Mouse (Mus musculus): ENCODE results near the gene Nup85. TPM values are rescaled to one million over a fixed set of nuclear protein-coding genes. Genes with fewer than 3 reads are reported as not detected.

The Nup85 gene
- polyA plus RNA-seq, 1 experiment from 2014 or later = 192 TPM

DNA sequence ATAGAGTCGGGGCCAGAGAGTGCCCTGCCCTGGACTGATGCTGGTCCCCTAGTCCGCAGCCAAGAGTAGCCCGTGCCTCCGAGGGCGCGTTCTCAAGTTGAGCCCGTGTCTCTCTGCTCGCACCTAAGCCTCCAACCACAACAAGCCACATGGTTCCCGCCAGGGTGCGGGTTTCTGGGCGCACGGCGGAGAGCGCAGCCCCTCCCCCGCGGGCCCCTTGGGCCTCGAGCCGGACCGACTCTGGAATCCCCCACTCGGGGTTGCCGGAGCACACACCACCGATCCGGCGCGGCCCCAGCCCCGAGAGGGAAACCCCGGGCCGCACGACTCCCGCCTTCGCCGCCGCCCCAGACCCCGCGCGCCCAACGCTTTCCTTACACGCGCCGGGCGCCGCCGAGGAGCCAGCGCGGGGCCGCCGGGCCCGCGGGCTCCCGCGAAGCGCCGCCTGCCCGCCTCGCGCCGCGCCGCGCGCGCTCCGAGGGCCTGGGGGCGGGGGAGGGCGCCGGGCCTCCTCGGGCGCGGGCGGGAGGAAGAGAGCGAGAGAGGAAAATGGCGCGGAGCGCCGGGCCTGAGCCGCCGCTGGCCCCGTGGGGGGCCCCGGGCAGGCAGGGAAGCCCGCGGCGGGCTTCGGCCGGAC lies 28.7 kb upstream of the Nup85 start:
- peak overlapping the region; percentile 100 for H3K27ac ChIP-seq
- WGBS = 1% methylated on average over 74 of the region's 84 CpGs
- H3K27me3 ChIP-seq = no peaks in the 10 kb centered on the region
- H3K9me3 ChIP-seq = no peaks in the 10 kb centered on the region
- H3K36me3 ChIP-seq = peaks cover 28% of the 10 kb centered on the region
- peak overlapping the region; percentile 98 for H3K9ac ChIP-seq
- peaks cover 13% of the 10 kb centered on the region; the same call in 1 of the 2 replicates for H3K4me1 ChIP-seq
- peak; percentile 42 for ATAC-seq (ENCODE audit: insufficient number of reproducible peaks, insufficient read depth, low FRiP score, low TSS enrichment)
- peak overlapping the region; percentile 84 for H3K4me2 ChIP-seq (replicated peaks)
- peak overlapping the region; percentile 93 for H3K4me3 ChIP-seq

DNA sequence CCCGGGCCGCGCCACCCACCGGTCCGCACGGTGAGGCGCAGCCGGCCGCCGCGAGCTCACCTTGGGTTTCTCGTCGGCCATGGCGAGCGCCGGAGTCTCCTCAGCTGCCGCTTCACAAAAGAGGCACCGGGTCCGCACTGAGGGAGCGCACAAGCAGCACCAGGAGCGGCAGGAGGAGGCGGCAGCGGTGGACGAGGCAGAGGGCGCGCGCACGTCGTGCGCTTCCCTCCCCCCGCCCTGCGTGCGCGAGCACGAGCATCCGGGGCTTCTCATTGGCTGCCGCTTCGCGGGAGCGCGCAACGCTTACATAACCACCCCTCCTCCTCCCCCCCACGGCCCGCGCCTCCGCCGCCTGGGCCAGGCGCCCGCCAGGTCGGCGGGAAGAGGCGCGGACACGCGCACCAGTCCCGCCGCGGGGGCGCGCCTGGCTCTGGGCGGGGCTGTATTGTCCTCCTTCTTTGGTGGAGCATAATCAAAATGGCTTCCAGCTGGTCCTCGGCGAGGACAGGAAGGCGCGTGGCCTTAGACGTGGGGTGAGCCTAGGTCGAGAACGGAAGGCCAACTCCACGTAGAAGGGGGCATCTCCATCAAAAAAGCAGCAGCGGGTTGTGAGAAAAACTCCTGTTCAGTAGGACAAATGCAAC lies 28.1 kb upstream of the Nup85 start, which contains the start of gene Sumo2:
Gene Sumo2, minus strand, starts transcription at position 239 of the 644 bp plus-strand sequence.
- no peaks in the 10 kb centered on the region for H3K27me3 ChIP-seq
- peak within 1 kb of the TSS; percentile 100 for H3K27ac ChIP-seq
- WGBS = 1% methylated on average over 64 of the region's 70 CpGs
- peak; percentile 76 for ATAC-seq (ENCODE audit: insufficient number of reproducible peaks, insufficient read depth, low FRiP score, low TSS enrichment)
- peaks cover 26% of the 10 kb centered on the region for H3K36me3 ChIP-seq
- peak within 1 kb of the TSS; percentile 98 for H3K9ac ChIP-seq
- no peaks in the 10 kb centered on the region for H3K9me3 ChIP-seq
- peaks cover 13% of the 10 kb centered on the region; the same call in 1 of the 2 replicates for H3K4me1 ChIP-seq
- H3K4me2 ChIP-seq (replicated peaks) = peak within 1 kb of the TSS; percentile 84
- H3K4me3 ChIP-seq = peak within 1 kb of the TSS; percentile 93

DNA sequence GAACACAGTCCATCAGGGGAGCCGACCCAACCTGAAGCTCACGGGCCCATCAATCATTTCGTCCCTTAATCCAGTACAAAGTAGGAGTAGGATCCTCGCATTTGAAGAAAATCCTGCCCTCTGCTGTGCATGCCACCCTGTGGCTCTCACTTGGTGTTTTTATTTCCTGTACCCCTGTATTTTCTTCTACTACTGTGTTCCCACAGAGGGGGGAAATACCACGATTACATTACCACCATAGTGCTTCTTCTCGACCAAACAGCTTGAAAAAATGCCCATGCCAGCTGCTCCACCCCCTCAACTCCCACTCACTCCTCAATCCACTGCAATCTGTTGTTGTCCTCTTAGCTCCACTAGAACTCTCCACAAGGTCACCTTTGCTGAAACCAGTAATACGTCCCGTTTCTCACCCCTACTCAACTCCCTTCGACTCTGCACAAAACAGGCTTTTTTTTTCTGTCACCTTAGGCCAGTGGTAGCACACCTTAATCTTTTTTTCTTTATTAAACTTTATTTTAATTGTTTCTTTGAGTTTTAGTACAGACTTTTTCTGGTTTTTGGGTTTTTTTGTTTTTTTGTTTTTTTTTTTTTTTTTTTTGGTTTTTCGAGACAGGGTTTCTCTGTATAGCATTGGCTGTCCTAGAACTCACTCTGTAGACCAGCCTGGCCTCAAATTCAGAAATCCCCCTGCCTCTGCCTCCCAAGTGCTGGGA lies 27.2 kb upstream of the Nup85 start:
- Histone ChIP-seq H3K27me3 (no peaks in the 10 kb centered on the region), H3K27ac (peak overlapping the region; percentile 100), H3K9me3 (no peaks in the 10 kb centered on the region), H3K36me3 (peaks cover 17% of the 10 kb centered on the region), H3K4me3 (peak overlapping the region; percentile 93), H3K4me2 (replicated peaks) (peak overlapping the region; percentile 46), H3K9ac (peak overlapping the region; percentile 5; the same call in 1 of the 2 replicates), H3K4me1 (peaks cover 13% of the 10 kb centered on the region; the same call in 1 of the 2 replicates)
- 0 out of 2 replicates have a peak, but pooled peaks have one; percentile 10 for ATAC-seq (ENCODE audit: insufficient number of reproducible peaks, insufficient read depth, low FRiP score, low TSS enrichment)
- WGBS = 89% methylated on average over 10 of the region's 10 CpGs

DNA sequence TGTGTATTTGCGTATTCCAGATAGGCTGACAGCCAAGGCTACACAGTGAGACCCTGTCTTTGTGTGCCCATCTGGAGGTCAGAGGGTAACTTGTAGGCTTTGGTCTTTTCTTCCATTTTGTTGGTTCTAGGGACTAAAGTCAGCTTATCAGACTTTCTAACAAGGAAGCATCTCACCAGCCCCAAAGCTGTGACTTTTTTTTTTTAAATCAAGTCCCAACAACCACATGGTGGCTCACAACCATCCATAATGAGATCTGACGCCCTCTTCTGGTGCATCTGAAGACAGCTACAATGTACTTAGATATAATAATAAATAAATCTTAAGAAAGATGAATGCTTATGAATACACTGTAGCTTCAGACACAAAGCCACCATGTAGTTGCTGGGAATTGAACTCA lies 26.2 kb upstream of the Nup85 start:
- Histone ChIP-seq H3K9ac (no peak overlapping the region), H3K9me3 (no peaks in the 10 kb centered on the region), H3K27ac (no peak overlapping the region), H3K27me3 (no peaks in the 10 kb centered on the region), H3K4me2 (replicated peaks) (no peak overlapping the region), H3K4me3 (no peak overlapping the region), H3K36me3 (peaks cover 7% of the 10 kb centered on the region), H3K4me1 (peaks cover 13% of the 10 kb centered on the region; the same call in 1 of the 2 replicates)
- ATAC-seq (ENCODE audit: insufficient number of reproducible peaks, insufficient read depth, low FRiP score, low TSS enrichment) = no peak
- 62% methylated on average over 2 of the region's 2 CpGs for WGBS

DNA sequence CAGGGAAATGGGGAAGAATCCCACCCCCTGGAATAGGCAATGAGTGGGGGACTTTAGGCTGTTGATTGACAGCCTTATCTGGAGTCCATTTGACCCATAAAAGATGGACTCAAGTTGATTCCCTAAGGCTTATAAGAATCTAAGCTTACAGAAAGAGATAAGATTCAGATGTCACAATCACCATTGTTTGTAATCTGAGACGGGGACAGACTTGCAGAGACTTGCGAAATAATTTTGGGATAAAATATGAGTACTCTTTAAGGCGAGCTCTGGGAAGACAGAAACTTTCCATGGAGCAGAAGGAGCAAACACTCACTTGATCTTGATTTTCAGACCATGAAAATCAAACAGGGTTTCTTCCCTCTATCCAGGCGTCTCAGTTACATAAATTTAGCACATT lies 20.7 kb upstream of the Nup85 start:
- ATAC-seq (ENCODE audit: insufficient number of reproducible peaks, insufficient read depth, low FRiP score, low TSS enrichment) = no peak
- no peaks in the 10 kb centered on the region for H3K9me3 ChIP-seq
- no peak overlapping the region for H3K4me3 ChIP-seq
- H3K4me2 ChIP-seq (replicated peaks) = no peak overlapping the region
- no peak overlapping the region for H3K9ac ChIP-seq
- 0 out of 2 replicates have a peak, but pooled peaks cover 3% of the 10 kb centered on the region for H3K27me3 ChIP-seq
- no peaks in the 10 kb centered on the region for H3K36me3 ChIP-seq
- no peak overlapping the region for H3K27ac ChIP-seq
- no peaks in the 10 kb centered on the region for H3K4me1 ChIP-seq
- WGBS = 76% methylated on average over 4 of the region's 4 CpGs

DNA sequence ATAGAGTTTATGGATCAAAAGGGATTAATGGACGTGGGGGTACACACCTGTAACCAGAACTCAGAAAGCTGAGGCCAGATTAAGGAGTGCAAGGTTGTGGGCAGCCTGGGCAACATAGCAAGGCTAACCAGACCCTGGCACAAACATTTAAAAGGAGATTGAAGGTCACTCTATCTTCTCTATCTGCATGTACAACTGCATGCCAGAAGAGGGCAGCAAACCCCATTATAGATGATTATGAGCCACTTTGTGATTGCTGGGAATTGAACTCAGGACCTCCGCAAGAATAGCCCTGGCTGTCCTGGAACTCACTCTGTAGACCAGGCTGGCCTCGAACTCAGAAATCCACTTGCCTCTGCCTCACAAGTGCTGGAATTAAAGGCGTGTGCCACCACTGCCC lies 11.5 kb upstream of the Nup85 start:
- WGBS = 56% methylated on average over 4 of the region's 4 CpGs
- no peaks in the 10 kb centered on the region for H3K4me1 ChIP-seq
- H3K36me3 ChIP-seq = no peaks in the 10 kb centered on the region
- no peak overlapping the region for H3K4me3 ChIP-seq
- H3K9me3 ChIP-seq = no peaks in the 10 kb centered on the region
- no peak overlapping the region for H3K4me2 ChIP-seq (replicated peaks)
- H3K9ac ChIP-seq = no peak overlapping the region
- H3K27ac ChIP-seq = no peak overlapping the region
- no peaks in the 10 kb centered on the region for H3K27me3 ChIP-seq
- no peak for ATAC-seq (ENCODE audit: insufficient number of reproducible peaks, insufficient read depth, low FRiP score, low TSS enrichment)

DNA sequence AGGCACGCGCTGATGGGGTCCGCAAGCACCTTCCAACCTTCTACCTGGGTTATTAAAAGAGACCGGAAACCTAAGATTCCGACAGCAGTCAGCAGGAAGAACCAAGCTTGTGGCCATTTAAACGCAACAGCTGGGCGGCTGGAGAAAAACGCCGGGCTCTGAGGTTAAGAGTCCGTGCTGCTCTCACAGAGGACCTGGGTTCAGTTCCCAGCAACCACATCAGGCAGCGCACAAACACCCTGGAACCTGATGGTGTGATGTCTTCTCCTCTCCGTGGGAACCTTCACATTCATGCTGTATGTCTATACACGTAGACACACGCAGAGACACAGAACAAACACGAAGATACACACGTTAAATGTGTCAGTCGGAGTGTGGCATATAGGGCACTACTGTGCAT lies 8.5 kb upstream of the Nup85 start:
- Histone ChIP-seq H3K9ac (no peak overlapping the region), H3K4me3 (no peak overlapping the region), H3K4me2 (replicated peaks) (no peak overlapping the region), H3K9me3 (no peaks in the 10 kb centered on the region), H3K27ac (no peak overlapping the region), H3K4me1 (no peaks in the 10 kb centered on the region), H3K27me3 (no peaks in the 10 kb centered on the region), H3K36me3 (no peaks in the 10 kb centered on the region)
- WGBS = 77% methylated on average over 17 of the region's 17 CpGs
- no peak for ATAC-seq (ENCODE audit: insufficient number of reproducible peaks, insufficient read depth, low FRiP score, low TSS enrichment)

DNA sequence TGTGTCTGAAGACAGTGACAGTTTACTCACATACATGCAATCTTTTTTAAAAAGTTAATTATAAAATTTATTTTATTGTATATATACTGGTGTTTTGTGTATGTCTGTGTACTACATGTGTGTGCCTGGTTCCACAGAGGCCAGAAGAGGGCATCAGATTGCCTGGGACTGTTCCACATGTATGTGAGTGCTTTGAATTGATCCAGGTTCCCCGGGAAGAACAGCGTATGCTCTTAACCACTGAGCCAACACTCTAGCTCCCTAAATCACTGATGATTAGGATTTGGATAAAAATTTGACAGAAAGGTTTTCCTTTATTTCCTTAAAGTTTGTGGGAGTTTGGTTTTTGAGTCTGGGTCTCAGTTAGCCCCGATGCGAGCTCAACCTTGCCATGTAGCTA lies 828 bp upstream of the Nup85 start:
- no peaks in the 10 kb centered on the region for H3K27me3 ChIP-seq
- H3K4me1 ChIP-seq = peaks cover 14% of the 10 kb centered on the region

DNA sequence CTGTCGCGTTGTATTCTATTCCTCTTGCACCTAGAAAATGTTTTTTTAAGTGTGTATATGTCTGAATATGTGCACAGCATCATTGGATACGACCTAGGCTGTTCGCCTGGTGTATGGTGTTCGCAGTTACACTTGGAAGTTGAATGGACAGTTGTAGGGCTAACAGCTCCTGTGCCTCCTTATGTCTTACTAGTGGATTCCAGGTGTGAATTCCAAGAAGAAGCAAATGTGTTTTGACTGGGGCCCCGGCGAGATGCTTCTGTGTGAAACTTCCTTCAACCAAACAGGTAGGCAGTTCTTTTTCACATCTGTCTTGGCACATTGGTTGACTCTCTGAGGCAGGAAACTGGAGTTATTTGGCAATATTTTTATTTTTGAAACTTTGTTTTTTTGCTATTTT lies 727 bp downstream of the Nup85 start:
- Histone ChIP-seq H3K4me3 (peak overlapping the region; percentile 76), H3K27me3 (no peaks in the 10 kb centered on the region), H3K4me2 (replicated peaks) (peak overlapping the region; percentile 78), H3K27ac (no peak overlapping the region), H3K36me3 (peaks cover 44% of the 10 kb centered on the region), H3K9ac (peak overlapping the region; percentile 78), H3K4me1 (peaks cover 14% of the 10 kb centered on the region), H3K9me3 (no peaks in the 10 kb centered on the region)
- 18% methylated on average over 7 of the region's 7 CpGs for WGBS
- no peak for ATAC-seq (ENCODE audit: insufficient number of reproducible peaks, insufficient read depth, low FRiP score, low TSS enrichment)

More for the DNA sequence above, 828 bp upstream of the Nup85 start:
- Histone ChIP-seq H3K9me3 (no peaks in the 10 kb centered on the region), H3K4me3 (peak overlapping the region; percentile 76), H3K27ac (peak overlapping the region; percentile 88; the same call in 1 of the 2 replicates), H3K9ac (peak overlapping the region; percentile 78; the same call in 1 of the 2 replicates), H3K36me3 (peaks cover 29% of the 10 kb centered on the region), H3K4me2 (replicated peaks) (peak overlapping the region; percentile 78)
- WGBS = 51% methylated on average over 4 of the region's 4 CpGs
- no peak for ATAC-seq (ENCODE audit: insufficient number of reproducible peaks, insufficient read depth, low FRiP score, low TSS enrichment)

DNA sequence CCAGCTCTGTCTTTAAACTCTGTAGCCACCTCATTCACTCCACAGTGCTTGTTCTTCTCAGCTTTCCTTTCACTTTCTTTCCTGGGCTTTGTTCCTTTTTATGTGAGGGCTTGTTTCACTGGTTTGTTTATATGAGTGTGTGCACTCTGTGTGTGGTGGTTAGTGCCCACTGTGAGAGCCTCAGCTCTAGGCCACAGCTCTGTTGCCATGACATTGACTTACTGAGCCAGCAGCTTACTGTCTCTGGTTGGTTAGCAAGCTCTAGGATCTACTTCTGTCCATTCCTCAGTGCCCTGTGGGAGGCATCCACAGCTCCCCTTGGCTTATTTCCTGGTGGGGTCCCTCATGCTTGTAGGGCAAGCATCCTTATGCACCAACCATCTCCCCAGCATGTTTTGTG lies 14.8 kb downstream of the Nup85 start:
- H3K27me3 ChIP-seq = no peaks in the 10 kb centered on the region
- H3K36me3 ChIP-seq = peaks cover 67% of the 10 kb centered on the region
- no peak overlapping the region for H3K4me2 ChIP-seq (replicated peaks)
- H3K9ac ChIP-seq = no peak overlapping the region
- H3K9me3 ChIP-seq = no peaks in the 10 kb centered on the region
- no peak for ATAC-seq (ENCODE audit: insufficient number of reproducible peaks, insufficient read depth, low FRiP score, low TSS enrichment)
- H3K4me3 ChIP-seq = no peak overlapping the region
- H3K4me1 ChIP-seq = no peaks in the 10 kb centered on the region
- H3K27ac ChIP-seq = no peak overlapping the region

DNA sequence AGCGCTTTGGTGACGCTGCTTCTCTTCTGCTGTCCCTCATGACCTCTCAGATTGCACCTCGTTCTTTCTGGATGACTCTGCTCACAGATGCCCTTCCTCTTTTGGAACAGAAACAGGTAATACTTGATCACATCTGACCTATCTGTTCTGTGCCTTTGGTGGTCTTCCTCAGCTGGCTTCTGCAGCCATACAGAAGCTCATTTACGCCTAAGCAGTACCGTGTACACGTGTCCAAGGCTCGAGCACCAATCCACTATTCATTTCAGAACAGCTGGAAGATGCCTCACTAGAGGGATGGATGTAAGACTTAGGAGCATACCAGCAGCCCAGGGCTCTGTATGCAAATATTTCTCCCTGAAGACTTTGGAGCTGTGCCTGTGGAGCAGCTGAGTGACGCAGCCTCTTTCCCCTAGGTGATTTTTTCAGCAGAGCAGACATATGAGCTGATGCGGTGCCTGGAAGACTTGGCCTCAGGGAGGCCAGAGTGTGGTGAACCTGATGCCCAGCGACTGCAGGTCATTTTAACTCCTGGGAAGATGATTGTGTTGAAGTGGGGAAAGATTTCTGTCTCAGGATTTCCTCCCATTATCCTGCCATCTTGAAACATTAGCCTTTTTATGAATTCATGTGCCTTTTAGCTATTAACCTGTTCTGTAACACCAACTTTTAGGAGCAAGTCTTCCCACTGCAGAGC lies 18.8 kb downstream of the Nup85 start:
- 84% methylated on average over 10 of the region's 10 CpGs for WGBS
- H3K4me2 ChIP-seq (replicated peaks) = no peak overlapping the region

More for the DNA sequence above, 18.8 kb downstream of the Nup85 start:
- Histone ChIP-seq H3K9me3 (no peaks in the 10 kb centered on the region), H3K27me3 (no peaks in the 10 kb centered on the region), H3K4me3 (no peak overlapping the region), H3K9ac (no peak overlapping the region), H3K4me1 (no peaks in the 10 kb centered on the region), H3K27ac (no peak overlapping the region), H3K36me3 (peaks cover 96% of the 10 kb centered on the region)
- no peak for ATAC-seq (ENCODE audit: insufficient number of reproducible peaks, insufficient read depth, low FRiP score, low TSS enrichment)

All from embryonic facial prominence, embryonic 12.5 days (tissue).